Mouse (Mus musculus) retina, adult 2 months (tissue): ENCODE data around the gene Plppr3.

ENCODE experiments used
- DNase-seq: peaks from one replicate; pipeline ENCODE4 v3.0.0-alpha.2; 2012; ENCODE audit warnings: low read depth, low spot score

Plppr3 gene

GRCm38 (mm10) chr10:79818225-79818624, 56.2 kb downstream of the Plppr3 start:
- no peak for DNase-seq

- no peak for DNase-seq
Measured at GRCm38 (mm10) chr10:79817111-79817510, 57.3 kb downstream of the Plppr3 start.

- no peak for DNase-seq
Measured at GRCm38 (mm10) chr10:79815671-79816494, 58.6 kb downstream of the Plppr3 start.

- DNase-seq, result no peak
Measured at GRCm38 (mm10) chr10:79814271-79814842, 60.1 kb downstream of the Plppr3 start.

DNA sequence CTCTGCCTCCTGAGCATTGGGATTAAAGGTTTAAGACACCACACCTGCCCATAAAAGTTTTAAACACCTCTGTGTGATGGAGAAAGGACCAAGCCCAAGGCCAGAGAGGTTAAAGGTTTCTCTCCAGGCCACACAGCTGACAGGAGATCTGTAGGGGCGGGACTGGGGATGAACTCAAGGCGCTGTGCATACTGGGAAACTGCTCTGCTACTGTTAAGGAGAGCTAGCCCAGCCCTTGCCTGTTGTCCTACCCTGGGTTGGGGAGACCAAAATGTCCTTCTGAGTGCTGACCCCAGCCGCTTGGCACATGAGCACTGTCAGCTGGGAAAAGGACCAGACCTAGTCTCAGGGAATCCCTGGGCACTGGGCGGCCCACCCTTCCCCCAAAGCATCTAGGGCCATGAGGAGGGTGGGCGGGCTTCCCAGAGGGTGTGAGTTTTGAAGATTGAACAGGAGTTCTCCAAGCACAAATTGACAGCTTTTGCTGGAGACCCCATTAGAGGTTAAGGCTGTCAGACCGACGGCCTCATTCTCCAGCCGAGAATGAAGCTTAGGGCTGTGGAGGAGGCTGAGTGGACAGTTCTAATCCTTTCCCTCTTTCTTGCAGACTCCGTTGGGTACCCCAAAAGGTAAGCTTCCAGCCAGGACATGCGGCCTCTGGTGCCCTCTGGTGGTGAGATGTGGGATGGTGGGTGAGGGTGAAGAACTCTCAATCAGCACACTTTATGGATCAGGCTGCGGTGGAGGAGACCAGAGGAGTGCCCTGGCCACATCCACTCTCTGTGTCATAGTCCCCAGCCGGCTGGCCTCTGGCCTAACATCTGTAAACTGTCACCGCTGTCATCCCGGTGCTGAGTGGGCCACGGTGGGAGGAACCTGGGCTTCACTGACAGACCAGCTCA, 62.4 kb downstream of the Plppr3 start:
- peak; percentile 56 for DNase-seq
